In the genomic region with DNA sequence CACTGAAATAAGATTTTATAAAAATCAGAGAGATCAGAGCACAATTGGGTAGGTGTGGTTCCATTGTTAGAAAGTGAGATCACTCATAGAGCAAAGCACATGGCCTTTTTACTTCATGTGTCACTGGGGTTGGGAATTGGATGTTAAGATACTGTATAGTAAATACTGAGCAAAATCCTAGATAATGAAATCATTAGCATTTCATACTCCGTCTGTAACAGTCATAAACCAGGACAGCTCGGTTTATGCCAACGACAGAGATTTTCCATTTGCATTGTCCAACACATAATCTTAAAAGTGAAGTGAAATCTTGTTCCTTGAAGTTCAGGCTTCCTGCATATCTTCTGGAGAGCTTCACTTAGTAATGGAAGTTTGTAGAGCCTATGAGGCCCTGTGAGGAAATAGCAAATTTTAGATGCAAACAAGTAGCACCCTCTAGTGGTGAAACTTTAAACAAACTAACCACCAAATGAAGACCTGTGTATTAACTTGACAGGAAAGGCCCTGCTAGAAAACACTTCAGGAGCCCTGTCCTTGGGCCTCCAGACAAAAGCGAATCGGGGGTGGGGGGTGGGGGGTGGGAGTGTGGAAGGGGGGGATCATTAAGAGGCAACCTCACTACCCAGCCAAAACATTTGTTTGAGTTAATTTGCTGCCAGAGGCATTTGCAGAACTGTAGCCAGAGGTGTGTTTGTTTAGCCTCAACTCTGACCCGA, we compare ENCODE assay signal across 9 mouse cellular contexts.
DNase-seq lines count a peak whose midpoint lies in the region; ATAC-seq lines count a peak whose summit lies in the region.
"Had no signal": no experiment of that assay in that cellular context is flagged by ENCODE, and none has a peak within 500 bp of the region (broad histone marks: within the 10 kb centered on the region; RNA-seq: fewer than 3 reads in every experiment).

No protein-coding gene starts in this region.

- H3K4me1 ChIP-seq in hindbrain, embryonic 15.5 days (replicated peaks), result no peaks in the 10 kb centered on the region

- no peak overlapping the region for H3K9ac ChIP-seq in hindbrain, embryonic 15.5 days

- H3K27ac ChIP-seq in hindbrain, embryonic 15.5 days (replicated peaks), result no peak overlapping the region
- H3K27ac ChIP-seq: macrophage had no signal

- peak; percentile 89 for ATAC-seq in hindbrain, embryonic 15.5 days (ENCODE audit: low FRiP score, low read depth)

- no peaks in the 10 kb centered on the region for H3K9me3 ChIP-seq in hindbrain, embryonic 15.5 days

- DNase-seq in heart, adult 18-20 months, result peak; percentile 19 to 59
- no peak for DNase-seq in heart, postnatal 36 days
- peak; percentile 55 for DNase-seq in 416B (ENCODE audit: low read depth)
- DNase-seq in c-Kit-positive CD71-positive TER-119-negative erythroid progenitor cells, embryonic 14.5 days (ENCODE audit: low read depth), result peak; percentile 6
- peak; percentile 51 for DNase-seq in lung, postnatal 36 days
- no peak for DNase-seq in urinary bladder, postnatal 36 days (ENCODE audit: low spot score in 2 of 2)
- no peak for DNase-seq in spleen, adult 18-20 months

- no peaks in the 10 kb centered on the region for H3K36me3 ChIP-seq in hindbrain, embryonic 15.5 days

- no peak overlapping the region for H3K4me3 ChIP-seq in hindbrain, embryonic 15.5 days

- no peaks in the 10 kb centered on the region for H3K27me3 ChIP-seq in hindbrain, embryonic 15.5 days

- intact Hi-C loops in heart, postnatal 36 days (cut with DNase I), result loop anchor here (1.0 kb wide), 1 partner anchor 157 kb away; no protein-coding TSS in a partner anchor

- no peak overlapping the region for H3K4me2 ChIP-seq in hindbrain, embryonic 15.5 days

- WGBS in hindbrain, embryonic 15.5 days, result 54% methylated on average over 6 of the region's 6 CpGs

Comparison
In these comparisons a context has a peak if more than half of its experiments do, and no peak if none do; other contexts are left out.
1. DNase-seq: peak in heart, adult 18-20 months (2 of 2), 416B (single experiment), c-Kit-positive CD71-positive TER-119-negative erythroid progenitor cells, embryonic 14.5 days (single experiment) and lung, postnatal 36 days (single experiment); none in heart, postnatal 36 days (0 of 2), urinary bladder, postnatal 36 days (0 of 2) and spleen, adult 18-20 months (0 of 2).